Mouse (Mus musculus) heart, adult 2 months (tissue): ENCODE data around the gene Tmem132b.

Source experiments
- CTCF ChIP-seq: fragments of 200-600 bp; IDR thresholded peaks from 2 replicates; pipeline ENCODE4 v1.8.1; 2022; ENCODE audit warnings: antibody characterized with exemption, mild to moderate bottlenecking, moderate library complexity
- EP300 ChIP-seq: fragments of 200-500 bp; IDR thresholded peaks from 2 replicates; pipeline ENCODE4 v1.6.1; 2011; ENCODE audit warnings: low read depth, low read length, control low read depth; ENCODE audit not compliant: insufficient read depth
- POLR2A ChIP-seq: fragments of 200-500 bp; IDR thresholded peaks from 2 replicates; pipeline ENCODE4 v1.6.1; 2011; ENCODE audit warnings: mild to moderate bottlenecking, low read depth, low read length, control low read depth; ENCODE audit not compliant: insufficient read depth

- TF ChIP-seq CTCF (no peak), POLR2A (no peak), EP300 (no peak)
Measured at GRCm38 (mm10) chr5:125780332-125780731, 248.8 kb downstream of the Tmem132b start.
